Mouse (Mus musculus) heart, postnatal 0 days (tissue): ENCODE results near the gene Slc17a9.

Experiments
- CTCF ChIP-seq: IDR thresholded peaks from 2 replicates; pipeline ENCODE4 v1.5.1; 2016; ENCODE audit warnings: antibody characterized with exemption, control low read depth, low read depth
- EP300 ChIP-seq: IDR thresholded peaks from 2 replicates; pipeline ENCODE4 v1.6.1; 2016; ENCODE audit warnings: antibody characterized with exemption, low read depth

GRCm38 (mm10) chr2:180703645-180704359 lies 21.3 kb upstream of the Slc17a9 start:
- TF ChIP-seq CTCF (no peak), EP300 (no peak)
